Mouse (Mus musculus) cerebellum, postnatal 4 days (tissue): Measurements from ENCODE around the gene Pgbd5.

ENCODE experiments used
- DNase-seq, 2 experiments: peaks; one replicate each; pipeline ENCODE4 v3.0.0; 2022; ENCODE audit warnings: low spot score in 2 of 2, mixed read lengths in 1 of 2

Gene Pgbd5

GRCm38 (mm10) chr8:124346852-124347523, 92.5 kb downstream of the Pgbd5 start:
- peak; percentile 52 to 74 for DNase-seq

DNA sequence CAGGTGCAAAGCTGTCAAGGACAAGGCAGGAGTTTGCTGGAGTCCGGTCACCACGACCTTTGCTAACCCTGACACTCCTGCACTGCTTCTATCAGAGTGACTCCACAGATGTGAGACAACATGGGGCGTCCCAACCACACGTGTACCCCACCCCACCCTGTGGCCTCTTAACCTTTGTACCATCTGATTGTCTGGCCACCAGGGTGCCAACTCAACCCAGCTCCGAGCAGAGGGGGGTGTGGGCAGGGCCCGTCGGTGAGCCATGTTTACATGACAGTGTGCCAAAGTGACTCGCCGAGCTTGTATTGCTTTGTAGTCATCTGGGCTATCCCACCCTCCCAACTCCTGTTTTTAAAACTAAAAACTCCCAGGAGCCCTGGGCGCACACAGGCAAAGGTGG, 94.4 kb downstream of the Pgbd5 start:
- no peak for DNase-seq

- no peak for DNase-seq
These were observed 95.5 kb downstream of the Pgbd5 start for GRCm38 (mm10) chr8:124343991-124344390.

DNA sequence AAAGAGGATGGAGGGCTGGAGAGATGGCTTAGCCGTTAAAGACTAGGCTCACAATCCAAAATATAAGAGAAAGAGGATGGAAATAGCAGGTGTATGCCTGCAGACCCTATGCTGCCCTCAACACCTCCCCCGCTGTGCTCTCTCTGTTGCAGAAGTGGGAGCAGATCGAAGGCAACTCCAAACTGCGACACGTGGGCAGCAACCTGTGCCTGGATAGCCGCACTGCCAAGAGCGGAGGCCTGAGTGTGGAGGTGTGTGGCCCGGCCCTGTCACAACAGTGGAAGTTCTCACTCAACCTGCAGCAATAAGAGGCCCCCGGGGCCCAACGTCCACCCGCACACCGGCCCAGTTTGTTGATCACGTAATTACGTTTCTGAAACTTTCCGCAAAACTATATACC, 96.3 kb downstream of the Pgbd5 start:
- DNase-seq = no peak

- no peak for DNase-seq
These were observed 98.9 kb downstream of the Pgbd5 start for GRCm38 (mm10) chr8:124340360-124341068.

DNA sequence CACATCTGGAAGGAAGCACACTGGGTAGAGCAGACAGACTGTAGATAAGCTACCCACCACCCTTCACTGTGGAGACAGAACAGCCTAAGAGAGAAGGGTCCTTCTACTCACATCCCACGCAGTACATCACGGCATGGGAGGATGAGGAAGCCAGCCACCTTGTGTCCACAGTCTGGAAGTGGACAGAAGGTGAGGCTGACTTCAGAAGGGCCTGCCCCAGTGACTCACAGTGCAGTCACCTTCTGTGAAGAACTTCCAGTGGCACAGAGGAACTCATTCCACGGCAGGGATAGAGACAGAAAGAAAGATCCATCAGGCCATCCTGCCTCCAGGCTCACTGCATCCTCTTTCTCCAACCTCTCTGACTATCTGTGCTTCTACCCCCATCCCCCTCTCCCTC, 99.7 kb downstream of the Pgbd5 start:
- DNase-seq = no peak

GRCm38 (mm10) chr8:124336302-124336701, 103.2 kb downstream of the Pgbd5 start:
- DNase-seq = no peak

- no peak for DNase-seq
These were observed 107.8 kb downstream of the Pgbd5 start for GRCm38 (mm10) chr8:124331706-124332105.

- DNase-seq = no peak
These were observed 108.4 kb downstream of the Pgbd5 start for GRCm38 (mm10) chr8:124331094-124331493.

DNA sequence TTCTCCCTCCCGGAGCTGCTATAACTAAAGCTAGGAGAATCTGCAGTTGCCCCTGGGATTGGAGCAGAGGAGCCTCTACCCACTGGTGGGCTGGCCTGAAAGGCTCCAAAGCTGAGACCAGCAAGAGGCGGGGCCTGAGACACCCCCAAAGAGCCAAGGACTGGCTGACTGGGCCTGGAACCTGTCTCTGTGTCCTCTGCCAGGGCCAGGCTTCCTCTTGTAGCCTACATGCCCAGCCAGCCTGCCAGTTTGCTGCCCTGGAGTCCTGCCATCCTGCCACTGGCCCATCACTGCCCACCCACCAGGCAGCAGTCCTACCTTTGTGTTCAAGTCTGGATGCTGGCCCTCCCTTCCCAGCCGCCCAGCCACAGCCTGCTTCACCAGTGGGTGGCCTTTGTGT, 109.0 kb downstream of the Pgbd5 start:
- peak; percentile 36 to 71 for DNase-seq

GRCm38 (mm10) chr8:124329690-124330089, 109.8 kb downstream of the Pgbd5 start:
- peak in 1 of 2 experiments; percentile 25 for DNase-seq

- DNase-seq = no peak
These were observed 111.2 kb downstream of the Pgbd5 start for GRCm38 (mm10) chr8:124328259-124328658.

DNA sequence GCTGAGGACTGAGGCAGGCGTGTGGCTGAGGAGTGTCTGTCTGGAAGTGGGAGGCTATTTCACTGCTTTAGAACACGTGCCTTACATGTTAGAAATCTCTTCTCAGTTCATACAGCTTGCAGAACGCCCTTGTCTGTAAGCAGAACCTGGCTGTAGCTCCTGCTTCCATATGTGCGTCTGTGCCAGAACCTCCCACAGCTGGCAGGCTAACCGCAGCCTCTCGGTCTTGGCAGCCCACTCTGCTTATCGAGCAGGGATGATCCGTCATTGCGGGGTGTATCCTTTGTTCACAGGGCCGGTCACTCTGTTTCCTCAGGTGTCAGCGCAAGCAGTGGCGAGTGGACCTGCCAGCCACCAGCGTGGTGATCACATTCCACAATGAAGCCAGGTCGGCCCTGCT, 116.1 kb downstream of the Pgbd5 start:
- no peak for DNase-seq

GRCm38 (mm10) chr8:124321227-124321840, 118.1 kb downstream of the Pgbd5 start:
- DNase-seq = peak in 1 of 2 experiments; percentile 37

GRCm38 (mm10) chr8:124319316-124319652, 120.2 kb downstream of the Pgbd5 start:
- DNase-seq = no peak
